Mouse (Mus musculus): ENCODE data around the gene Tll1.
A peak's percentile ranks its signal among the peaks of the same experiment; 100 is the strongest.

Gene Tll1

DNA sequence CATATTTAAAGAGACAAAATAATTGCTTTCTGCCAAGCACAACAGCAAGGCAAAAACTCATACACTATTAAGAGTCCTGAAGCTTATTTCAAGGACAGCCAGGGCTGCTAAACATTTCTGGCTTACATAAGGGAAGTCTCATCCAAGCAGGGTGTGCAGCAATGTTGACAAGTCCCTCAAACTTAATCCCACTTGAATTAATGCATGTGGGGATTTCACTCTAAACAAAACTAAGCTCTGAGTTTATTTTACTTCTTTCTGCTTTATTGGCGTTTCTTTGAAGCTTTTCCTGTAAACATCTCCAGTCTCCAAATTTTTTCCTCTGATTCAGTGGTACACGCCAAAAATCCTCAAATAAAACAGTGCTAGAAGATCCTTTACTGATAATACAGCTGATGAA, 146.2 kb downstream of the Tll1 start:
- no peak for DNase-seq (ENCODE audit: low read depth, low spot score)

DNA sequence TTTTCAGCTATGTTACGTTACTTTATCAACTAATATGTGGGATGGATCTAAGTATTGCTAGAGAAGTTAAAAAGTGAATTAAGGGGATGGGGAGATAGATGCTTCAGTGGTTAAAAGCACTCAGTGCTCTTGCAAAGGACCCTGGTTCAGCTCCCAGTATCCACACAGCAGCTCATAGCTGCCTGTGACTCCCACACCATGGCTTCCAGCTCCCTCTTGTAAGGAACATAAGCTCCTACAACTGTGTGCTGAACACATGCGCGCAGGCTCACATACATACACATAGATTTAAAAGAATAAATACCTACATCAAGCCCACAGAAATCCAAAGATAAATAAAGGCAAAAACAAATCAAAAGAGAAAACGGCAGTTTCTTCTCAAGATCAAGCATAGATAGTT, 148.5 kb downstream of the Tll1 start:
- DNase-seq (ENCODE audit: low read depth, low spot score) = no peak

DNA sequence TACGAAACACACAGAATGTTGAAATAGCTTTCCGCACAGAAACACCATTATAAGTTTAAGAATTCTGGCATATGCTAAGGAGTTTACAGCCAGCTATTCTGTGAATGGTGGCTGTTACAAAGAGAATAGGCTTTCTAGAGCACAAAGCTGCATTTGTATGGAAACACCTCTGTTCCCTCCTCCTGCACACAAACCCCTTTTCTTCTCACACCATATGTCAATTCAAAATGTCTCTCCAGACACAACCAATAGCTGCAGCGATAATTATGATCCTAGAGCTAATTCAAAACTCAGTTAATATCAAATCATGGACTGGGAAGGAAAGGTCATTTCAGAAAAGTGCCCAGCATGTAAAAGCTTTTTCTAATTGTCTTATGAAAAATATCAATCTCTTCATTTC, 157.5 kb downstream of the Tll1 start:
- DNase-seq (ENCODE audit: low read depth, low spot score) = no peak

DNA sequence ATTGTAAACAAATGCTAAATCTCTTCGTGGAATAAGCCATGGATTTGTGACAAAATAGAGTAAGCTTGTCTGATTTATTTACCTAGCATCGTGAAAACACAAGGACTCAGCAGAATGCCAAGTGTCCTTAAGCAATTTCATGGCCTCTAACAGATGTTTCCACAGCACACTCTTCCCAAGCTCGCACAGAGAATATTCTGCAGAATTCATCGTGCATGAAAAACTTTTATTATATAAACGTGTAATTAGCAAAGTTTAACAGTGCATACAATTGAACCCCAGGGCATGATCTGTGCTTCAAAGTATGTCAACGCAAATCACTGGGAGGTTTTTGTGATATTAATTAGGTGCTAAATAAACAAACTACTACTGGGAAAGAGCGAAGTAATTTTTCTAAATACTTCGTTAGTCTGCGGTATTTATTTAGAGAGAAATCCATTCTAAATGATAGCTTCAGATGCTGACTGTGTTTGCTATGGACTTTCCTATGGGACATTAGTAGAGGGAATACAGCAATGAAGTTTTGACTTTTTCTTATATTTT, 158.0 kb downstream of the Tll1 start:
- DNase-seq (ENCODE audit: low read depth, low spot score) = no peak

DNA sequence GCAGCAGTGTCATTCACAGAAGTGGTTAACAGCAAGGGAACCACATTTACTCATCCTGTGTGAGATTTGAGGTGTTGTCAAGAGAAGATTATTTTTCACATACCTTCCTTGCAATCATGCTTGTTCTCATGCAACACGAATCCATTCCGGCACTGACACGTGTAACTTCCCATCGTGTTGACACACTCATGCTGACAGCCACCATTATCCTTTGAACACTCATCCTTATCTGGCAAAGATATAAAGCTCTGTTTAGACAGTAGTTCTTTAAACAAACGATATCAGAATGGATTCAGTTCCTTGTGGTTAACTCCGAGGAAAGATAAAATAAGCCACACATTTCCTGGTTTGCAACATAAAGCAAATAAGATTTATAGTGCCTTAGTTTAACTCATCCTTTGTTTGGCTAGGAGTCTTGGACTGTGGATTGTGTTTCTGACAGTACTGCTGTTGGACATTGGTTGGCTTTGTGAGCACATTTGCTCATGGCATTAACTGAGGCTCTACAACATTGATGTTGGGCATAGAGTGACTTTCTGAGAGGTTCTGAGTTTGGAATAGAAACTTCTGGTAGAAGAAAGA, 164.7 kb downstream of the Tll1 start:
- no peak for DNase-seq (ENCODE audit: low read depth, low spot score)

DNA sequence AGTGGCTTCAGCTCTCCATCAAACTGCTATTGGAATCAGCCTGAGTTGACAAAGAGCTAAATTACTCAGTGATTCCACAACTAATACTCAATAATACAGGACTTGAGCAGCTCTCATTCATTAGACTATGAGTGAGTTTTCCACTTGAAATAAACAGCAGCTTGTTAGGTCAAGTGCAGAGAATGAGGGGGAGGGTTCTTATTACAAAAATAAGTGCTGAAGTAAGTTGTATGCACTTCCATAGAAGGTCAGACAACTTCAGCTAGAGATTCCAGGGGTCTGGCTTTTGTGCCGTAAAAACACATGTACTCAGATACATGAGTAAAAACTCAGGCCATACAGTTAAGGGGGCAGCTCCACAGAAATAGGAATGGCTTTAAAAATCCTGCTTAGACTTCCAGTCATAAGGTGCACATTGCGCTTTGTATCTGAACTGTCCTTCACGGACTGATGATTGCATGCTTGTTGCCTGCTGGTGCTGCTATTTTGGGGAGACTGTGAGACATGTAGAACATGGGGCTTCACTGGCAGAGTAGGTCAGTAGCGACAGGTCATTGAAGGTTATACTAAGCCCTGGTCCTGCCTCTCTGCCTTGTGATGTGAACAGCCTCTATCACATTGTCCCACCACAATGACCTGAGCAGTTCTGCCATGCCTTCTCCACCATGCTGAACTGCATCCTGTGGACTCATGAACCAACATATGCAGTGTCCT, 175.2 kb downstream of the Tll1 start:
- no peak for DNase-seq (ENCODE audit: low read depth, low spot score)

DNA sequence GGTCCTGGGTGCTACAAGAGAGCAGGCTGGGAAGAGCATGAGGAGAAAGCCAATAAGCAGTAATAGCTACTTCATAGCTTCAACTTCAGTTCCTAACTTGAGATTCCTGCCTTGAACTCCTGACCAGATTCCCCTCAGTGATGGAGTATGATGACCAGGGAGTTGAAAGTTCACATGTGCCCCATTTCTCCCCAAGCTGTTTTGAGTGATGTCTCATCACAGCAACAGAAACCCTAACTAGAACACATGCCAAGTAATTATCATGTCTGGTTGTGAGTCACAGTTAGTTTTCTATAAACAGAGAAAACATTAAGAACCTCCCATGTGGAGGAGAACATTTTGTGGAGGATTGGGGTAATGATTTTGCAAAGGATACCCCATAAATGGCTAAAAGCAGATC, 176.0 kb downstream of the Tll1 start:
- DNase-seq (ENCODE audit: low read depth, low spot score) = no peak

DNA sequence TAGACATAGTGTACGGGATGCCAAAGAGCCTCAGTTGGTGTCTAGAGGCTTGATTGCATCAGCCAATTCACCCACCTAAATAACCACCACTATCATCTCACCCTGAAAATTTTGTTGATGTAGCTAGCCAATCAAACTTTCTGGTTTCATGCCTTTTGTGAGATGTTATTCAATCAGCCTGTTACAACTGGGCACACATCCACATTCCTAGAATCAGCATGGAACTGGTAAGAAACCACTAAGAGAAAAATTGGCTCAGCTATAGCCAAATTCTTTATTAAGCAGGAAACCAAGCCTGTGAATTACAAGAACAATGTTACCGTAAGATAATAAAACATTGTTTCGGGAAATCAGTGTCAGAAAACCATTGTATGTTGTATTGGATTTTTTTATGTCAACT, 176.5 kb downstream of the Tll1 start:
- no peak for DNase-seq (ENCODE audit: low read depth, low spot score)

DNA sequence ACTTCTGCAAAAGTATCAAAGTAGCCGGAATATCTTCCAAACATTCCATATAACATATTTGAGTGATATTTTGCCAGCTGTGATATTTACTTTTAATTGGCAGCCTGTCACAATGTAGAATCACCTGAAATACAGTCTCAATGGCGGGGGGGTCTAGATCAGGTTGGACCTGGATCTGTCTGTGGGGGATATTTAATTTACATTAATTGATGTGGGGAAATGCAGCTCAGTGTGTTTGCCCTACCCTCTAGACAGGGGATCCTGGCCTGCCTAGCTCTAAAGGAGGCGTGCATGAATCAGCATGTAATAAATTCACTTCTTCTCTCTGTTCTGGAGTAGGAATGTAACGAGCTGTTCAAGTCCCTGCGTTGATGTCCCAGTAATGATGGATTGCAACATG, 181.7 kb downstream of the Tll1 start:
- DNase-seq (ENCODE audit: low read depth, low spot score) = no peak

DNA sequence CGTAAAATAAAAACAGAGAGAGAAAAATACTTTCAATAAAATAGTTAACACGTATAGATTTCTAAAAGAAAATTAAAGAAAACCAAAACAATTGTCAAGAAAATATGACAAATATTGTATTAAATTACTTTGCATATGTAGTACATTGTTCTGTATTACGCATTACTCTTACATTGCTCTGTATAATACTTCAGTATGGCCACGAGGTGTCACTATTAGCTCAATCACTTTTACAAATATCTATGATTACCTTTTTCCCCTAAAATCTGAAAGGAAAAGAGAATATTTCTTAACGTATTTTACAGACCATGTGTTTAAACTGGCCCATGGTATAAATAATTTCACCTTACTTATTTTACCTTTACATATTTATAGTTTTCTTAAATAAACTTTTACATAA, 182.5 kb downstream of the Tll1 start:
- DNase-seq (ENCODE audit: low read depth, low spot score) = peak; percentile 35

DNA sequence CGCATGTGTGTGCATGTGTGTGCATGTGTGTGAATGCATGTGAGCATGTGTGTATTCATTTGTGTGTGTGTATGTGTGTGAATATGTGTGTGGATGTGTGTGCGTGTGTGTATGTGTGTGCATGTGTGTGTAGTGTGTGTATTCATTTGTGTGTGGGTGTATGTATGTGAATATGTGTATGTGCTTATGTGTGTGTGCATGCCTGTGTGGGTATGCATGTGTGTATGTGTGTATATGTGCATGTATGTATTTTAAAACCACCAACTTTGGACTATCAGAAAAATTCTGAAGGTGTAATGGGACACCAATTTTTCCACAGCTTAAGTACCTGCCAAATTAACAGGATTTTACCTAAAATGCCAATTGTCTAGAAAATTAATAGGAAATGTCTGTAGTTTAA, 183.0 kb downstream of the Tll1 start:
- DNase-seq (ENCODE audit: low read depth, low spot score) = no peak

DNA sequence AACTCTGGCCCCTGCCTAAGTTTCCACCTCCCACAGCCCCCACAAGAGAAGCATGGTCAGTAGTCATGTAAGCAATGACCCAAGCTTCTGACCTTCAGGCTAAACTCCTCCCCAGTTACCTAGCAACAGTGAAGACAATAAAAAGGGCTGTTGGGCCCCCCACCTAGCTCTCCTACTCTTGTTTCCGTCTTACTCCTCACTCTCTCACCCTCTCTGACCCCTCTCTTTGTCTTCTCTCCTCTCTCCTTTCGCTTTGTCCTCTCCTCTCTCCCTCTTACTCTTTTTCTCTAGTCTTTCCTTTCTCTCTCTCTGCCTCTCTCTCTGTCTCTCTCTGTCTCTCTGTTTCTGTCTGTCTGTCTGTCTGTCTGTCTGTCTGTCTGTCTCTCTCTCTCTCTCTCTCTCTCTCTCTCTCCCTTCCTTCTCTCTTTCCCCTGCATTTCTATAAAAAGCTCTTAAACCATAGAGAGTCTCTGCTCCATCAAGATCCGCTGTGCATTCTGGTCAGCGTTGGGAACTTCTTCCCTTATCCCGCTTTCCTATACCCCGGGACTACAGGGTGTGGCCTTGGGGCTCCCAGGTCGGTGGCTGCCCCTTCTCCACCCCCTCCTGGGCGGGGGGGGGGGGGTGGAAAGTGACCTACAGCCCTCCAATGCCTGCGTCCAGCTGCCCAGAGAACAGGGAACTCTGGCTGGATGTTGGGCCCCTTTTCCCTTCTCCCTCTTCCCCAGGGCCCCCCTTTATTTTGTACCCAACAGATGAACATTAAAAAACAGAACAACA, 235.3 kb downstream of the Tll1 start:
- peak; percentile 37 for DNase-seq (ENCODE audit: low read depth, low spot score)

All from ES-CJ7 (cell line).